Mouse (Mus musculus): ENCODE results near the gene Gm17364. TPM values are rescaled to one million over a fixed set of nuclear protein-coding genes. Genes with fewer than 3 reads are reported as not detected.

Gene Gm17364
- polyA plus RNA-seq, 1 experiment from 2014 or later: not detected

GRCm38 (mm10) chr13:41250318-41250981 lies 23.3 kb downstream of the Gm17364 start:
- H3K9ac ChIP-seq (ENCODE audit: low read depth, low read length): peak overlapping the region; percentile 81
- H3K27me3 ChIP-seq (replicated peaks; ENCODE audit: control insufficient read depth, insufficient read depth, low read length): no peaks in the 10 kb centered on the region
- WGBS: under 1% methylated on average over 27 of the region's 27 CpGs
- H3K9me3 ChIP-seq (ENCODE audit: control insufficient read depth): no peaks in the 10 kb centered on the region
- peak overlapping the region; percentile 91; the same call in 1 of the 2 replicates for H3K27ac ChIP-seq (ENCODE audit: low read depth, low read length)
- H3K4me2 ChIP-seq (replicated peaks; ENCODE audit: low read depth): peak overlapping the region; percentile 86
- H3K4me3 ChIP-seq (ENCODE audit: low read depth, low read length): peak overlapping the region; percentile 91
- no peak for ATAC-seq
- TF ChIP-seq CTCF (IDR thresholded peaks at IDR 0.05; ENCODE audit: low read depth): no peak
- H3K4me1 ChIP-seq (replicated peaks; ENCODE audit: control insufficient read depth, insufficient read depth, low read length): no peaks in the 10 kb centered on the region; the same call in 1 of the 2 replicates
- H3K36me3 ChIP-seq (ENCODE audit: control insufficient read depth, insufficient read depth): no peaks in the 10 kb centered on the region

GRCm38 (mm10) chr13:41249538-41250317 lies 24.0 kb downstream of the Gm17364 start, which contains the start of gene Smim13:
Smim13 (plus strand) TSS chr13:41249844.
- Histone ChIP-seq H3K27ac (ENCODE audit: low read depth, low read length) (peak within 1 kb of the TSS; percentile 91), H3K9me3 (ENCODE audit: control insufficient read depth) (no peaks in the 10 kb centered on the region), H3K27me3 (replicated peaks; ENCODE audit: control insufficient read depth, insufficient read depth, low read length) (no peaks in the 10 kb centered on the region), H3K4me2 (replicated peaks; ENCODE audit: low read depth) (peak within 1 kb of the TSS; percentile 86), H3K4me1 (replicated peaks; ENCODE audit: control insufficient read depth, insufficient read depth, low read length) (no peaks in the 10 kb centered on the region; the same call in 1 of the 2 replicates), H3K36me3 (ENCODE audit: control insufficient read depth, insufficient read depth) (no peaks in the 10 kb centered on the region), H3K4me3 (ENCODE audit: low read depth, low read length) (peak within 1 kb of the TSS; percentile 91), H3K9ac (ENCODE audit: low read depth, low read length) (peak within 1 kb of the TSS; percentile 81)
- TF ChIP-seq CTCF (IDR thresholded peaks at IDR 0.05; ENCODE audit: low read depth): peak; percentile 66
- peak; percentile 95 for ATAC-seq
- WGBS: under 1% methylated on average over 67 of the region's 78 CpGs

GRCm38 (mm10) chr13:41248751-41249520 lies 24.8 kb downstream of the Gm17364 start:
- Histone ChIP-seq H3K36me3 (ENCODE audit: control insufficient read depth, insufficient read depth) (no peaks in the 10 kb centered on the region), H3K9me3 (ENCODE audit: control insufficient read depth) (no peaks in the 10 kb centered on the region), H3K4me3 (ENCODE audit: low read depth, low read length) (peak overlapping the region; percentile 91), H3K27ac (ENCODE audit: low read depth, low read length) (peak overlapping the region; percentile 91; the same call in 1 of the 2 replicates), H3K4me2 (replicated peaks; ENCODE audit: low read depth) (peak overlapping the region; percentile 86), H3K4me1 (replicated peaks; ENCODE audit: control insufficient read depth, insufficient read depth, low read length) (no peaks in the 10 kb centered on the region; the same call in 1 of the 2 replicates), H3K27me3 (replicated peaks; ENCODE audit: control insufficient read depth, insufficient read depth, low read length) (no peaks in the 10 kb centered on the region), H3K9ac (ENCODE audit: low read depth, low read length) (peak overlapping the region; percentile 81)
- TF ChIP-seq CTCF (IDR thresholded peaks at IDR 0.05; ENCODE audit: low read depth): no peak
- peak; percentile 41; the same call in 1 of the 2 replicates for ATAC-seq
- WGBS: 42% methylated on average over 12 of the region's 12 CpGs

GRCm38 (mm10) chr13:41244306-41244830 lies 29.4 kb downstream of the Gm17364 start:
- Histone ChIP-seq H3K27ac (ENCODE audit: low read depth, low read length) (no peak overlapping the region), H3K4me1 (replicated peaks; ENCODE audit: control insufficient read depth, insufficient read depth, low read length) (no peaks in the 10 kb centered on the region), H3K4me3 (ENCODE audit: low read depth, low read length) (no peak overlapping the region), H3K9ac (ENCODE audit: low read depth, low read length) (no peak overlapping the region), H3K9me3 (ENCODE audit: control insufficient read depth) (no peaks in the 10 kb centered on the region), H3K4me2 (replicated peaks; ENCODE audit: low read depth) (no peak overlapping the region), H3K27me3 (replicated peaks; ENCODE audit: control insufficient read depth, insufficient read depth, low read length) (no peaks in the 10 kb centered on the region), H3K36me3 (ENCODE audit: control insufficient read depth, insufficient read depth) (no peaks in the 10 kb centered on the region)
- no peak for ATAC-seq
- 44% methylated on average over 6 of the region's 6 CpGs for WGBS
- TF ChIP-seq CTCF (IDR thresholded peaks at IDR 0.05; ENCODE audit: low read depth): peak; percentile 26

GRCm38 (mm10) chr13:41241557-41241956 lies 32.2 kb downstream of the Gm17364 start:
- no peaks in the 10 kb centered on the region for H3K4me1 ChIP-seq (replicated peaks; ENCODE audit: control insufficient read depth, insufficient read depth, low read length)
- WGBS: 56% methylated on average over 2 of the region's 2 CpGs
- H3K4me2 ChIP-seq (replicated peaks; ENCODE audit: low read depth): no peak overlapping the region
- no peaks in the 10 kb centered on the region for H3K36me3 ChIP-seq (ENCODE audit: control insufficient read depth, insufficient read depth)
- no peaks in the 10 kb centered on the region for H3K27me3 ChIP-seq (replicated peaks; ENCODE audit: control insufficient read depth, insufficient read depth, low read length)
- no peak for TF ChIP-seq CTCF (IDR thresholded peaks at IDR 0.05; ENCODE audit: low read depth)
- ATAC-seq: no peak
- no peak overlapping the region for H3K27ac ChIP-seq (ENCODE audit: low read depth, low read length)
- no peak overlapping the region for H3K9ac ChIP-seq (ENCODE audit: low read depth, low read length)
- no peak overlapping the region for H3K4me3 ChIP-seq (ENCODE audit: low read depth, low read length)
- H3K9me3 ChIP-seq (ENCODE audit: control insufficient read depth): no peaks in the 10 kb centered on the region

Measured in intestine, postnatal 0 days (tissue).